Mouse (Mus musculus) embryonic facial prominence, embryonic 11.5 days (tissue): ENCODE results near the gene Dcaf11. TPM values are rescaled to one million over a fixed set of nuclear protein-coding genes. Genes with fewer than 3 reads are reported as not detected.
A peak's percentile ranks its signal among the peaks of the same experiment; 100 is the strongest.

ENCODE experiments used
- ATAC-seq: fragments of 200-750 bp; cut with Nextera tagmentation; replicated peaks from 2 replicates; pipeline ENCODE4 v1.8.0; 2017; ENCODE audit warnings: low read depth; ENCODE audit not compliant: insufficient number of reproducible peaks, low FRiP score, low TSS enrichment
- DNase-seq: peaks from one replicate; pipeline ENCODE4 v3.0.0-alpha.2; 2015; ENCODE audit warnings: low spot score
- H3K27ac ChIP-seq: fragments of 300-500 bp; sonication (generic); replicated peaks from 2 replicates; pipeline ENCODE4 v1.5.1; 2014; ENCODE audit warnings: mild to moderate bottlenecking, low read depth, low read length, control low read depth
- H3K27me3 ChIP-seq: fragments of 300-500 bp; sonication (generic); 2 replicates; pipeline ENCODE4 v1.6.1; 2014; ENCODE audit warnings: mild to moderate bottlenecking, low read length, moderate library complexity, mixed read lengths; ENCODE audit not compliant: control insufficient read depth, insufficient read depth
- H3K36me3 ChIP-seq: fragments of 300-500 bp; sonication (generic); replicated peaks from 2 replicates; pipeline ENCODE4 v1.6.1; 2014; ENCODE audit warnings: low read depth, mild to moderate bottlenecking, low read length, moderate library complexity, mixed read lengths; ENCODE audit not compliant: control insufficient read depth, insufficient read depth
- H3K4me1 ChIP-seq: fragments of 300-500 bp; sonication (generic); 2 replicates; pipeline ENCODE4 v1.6.1; 2014; ENCODE audit warnings: low read length, mixed read lengths; ENCODE audit not compliant: control insufficient read depth, insufficient read depth
- H3K4me2 ChIP-seq: fragments of 300-500 bp; sonication (generic); 2 replicates; pipeline ENCODE4 v1.6.1; 2014; ENCODE audit warnings: low read depth, mild to moderate bottlenecking, control low read depth, low read length, moderate library complexity
- H3K4me3 ChIP-seq: fragments of 300-500 bp; sonication (generic); 2 replicates; pipeline ENCODE4 v1.5.1; 2014; ENCODE audit warnings: low read depth, low read length, control low read depth
- H3K9ac ChIP-seq: fragments of 300-500 bp; sonication (generic); replicated peaks from 2 replicates; pipeline ENCODE4 v1.6.1; 2014; ENCODE audit warnings: mild to moderate bottlenecking, control low read depth, low read length
- H3K9me3 ChIP-seq: fragments of 300-500 bp; sonication (generic); replicated peaks from 2 replicates; pipeline ENCODE4 v1.6.1; 2016; ENCODE audit warnings: mild to moderate bottlenecking, low read length, inconsistent platforms, mixed read lengths; ENCODE audit not compliant: control insufficient read depth
- WGBS: fragments of 180-500 bp; shearing (Covaris S2); extraction: QIAGEN DNeasy Blood & Tissue Kit; methylation state at CpG from one replicate; pipeline ENCODE4 v1.1.7; 2014; 5-methylcytosine and 5-hydroxymethylcytosine counted together
- polyA plus RNA-seq: library from polyadenylated mRNA; unstranded; fragments of >200 nt; fragmentation: Nextera tagmentation; extraction: Ambion mirVana; gene quantifications from 2 replicates; pipeline ENCODE4 v1.2.1, GENCODE M21; 2014

The Dcaf11 gene
- polyA plus RNA-seq, 1 experiment from 2014 or later = 76.6 TPM

DNA sequence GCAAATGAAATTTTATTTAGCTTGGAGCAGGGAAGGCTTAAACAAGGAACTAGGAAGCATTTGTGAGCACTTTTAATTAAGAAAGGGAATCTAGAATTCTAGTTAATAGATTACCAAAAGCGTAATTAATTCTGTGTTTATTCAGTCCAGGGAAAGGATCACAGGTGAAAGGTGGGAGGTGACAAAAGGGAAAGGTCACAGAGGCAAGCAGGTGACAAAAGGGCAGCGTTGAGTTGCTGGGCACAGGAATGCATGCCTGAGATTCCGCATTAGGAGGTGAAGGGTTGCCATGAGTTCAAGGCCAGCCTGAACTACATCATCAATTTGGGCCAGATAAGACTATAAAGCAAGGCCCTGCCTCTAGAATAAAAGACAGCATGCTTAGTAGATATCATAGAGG, 7.7 kb downstream of the Dcaf11 start:
- 85% methylated on average over 3 of the region's 3 CpGs for WGBS
- H3K4me1 ChIP-seq = no peaks in the 10 kb centered on the region
- no peak overlapping the region for H3K9ac ChIP-seq
- no peaks in the 10 kb centered on the region for H3K27me3 ChIP-seq
- no peak overlapping the region for H3K27ac ChIP-seq
- no peaks in the 10 kb centered on the region for H3K9me3 ChIP-seq
- H3K36me3 ChIP-seq = peaks cover 3% of the 10 kb centered on the region
- H3K4me2 ChIP-seq = no peak overlapping the region
- DNase-seq (no peak), ATAC-seq (no peak)
- H3K4me3 ChIP-seq = no peak overlapping the region

DNA sequence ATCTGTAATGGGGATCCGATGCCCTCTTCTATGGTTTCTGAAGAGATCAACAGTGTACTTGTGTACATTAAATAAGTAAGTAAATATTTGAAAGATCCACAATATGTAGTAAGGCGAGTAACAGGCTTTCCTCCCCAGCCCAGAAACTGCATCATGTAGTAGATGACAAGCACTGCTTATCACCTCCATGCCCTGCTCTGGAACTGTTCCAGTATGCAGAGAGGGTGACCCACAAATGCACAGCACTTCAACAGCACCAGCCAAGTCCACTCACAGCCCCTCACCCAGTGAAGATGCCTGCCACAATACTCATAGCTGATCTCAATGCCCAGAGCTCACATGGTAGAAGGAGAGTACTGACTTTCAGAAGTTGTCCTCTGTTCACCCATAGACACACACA, 10.8 kb downstream of the Dcaf11 start:
- ATAC-seq (no peak), DNase-seq (no peak)
- Histone ChIP-seq H3K9me3 (no peaks in the 10 kb centered on the region), H3K27me3 (no peaks in the 10 kb centered on the region), H3K4me3 (no peak overlapping the region), H3K36me3 (peaks cover 3% of the 10 kb centered on the region), H3K9ac (no peak overlapping the region), H3K4me1 (no peaks in the 10 kb centered on the region), H3K4me2 (no peak overlapping the region), H3K27ac (no peak overlapping the region)
- WGBS = 90% methylated on average over 2 of the region's 2 CpGs

DNA sequence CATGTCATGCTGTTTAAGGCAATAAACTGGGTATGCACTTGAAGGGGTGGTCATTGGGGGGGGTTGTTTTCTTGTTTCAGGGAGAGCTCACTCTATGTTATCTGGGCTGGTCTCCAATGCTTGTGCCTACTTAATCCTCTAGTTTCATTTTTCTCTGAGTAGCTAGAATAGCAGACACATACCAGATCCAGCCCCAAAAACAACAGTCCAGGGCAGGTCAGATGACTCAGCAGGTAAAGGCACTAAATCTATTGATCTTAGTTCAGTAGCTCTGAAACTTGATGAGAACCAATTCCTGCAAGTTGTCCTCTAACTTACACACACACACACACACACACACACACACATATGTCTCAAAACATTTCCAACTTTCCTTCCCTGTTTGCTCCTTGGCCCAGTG, 12.0 kb downstream of the Dcaf11 start:
- no peak for DNase-seq
- ATAC-seq = no peak

DNA sequence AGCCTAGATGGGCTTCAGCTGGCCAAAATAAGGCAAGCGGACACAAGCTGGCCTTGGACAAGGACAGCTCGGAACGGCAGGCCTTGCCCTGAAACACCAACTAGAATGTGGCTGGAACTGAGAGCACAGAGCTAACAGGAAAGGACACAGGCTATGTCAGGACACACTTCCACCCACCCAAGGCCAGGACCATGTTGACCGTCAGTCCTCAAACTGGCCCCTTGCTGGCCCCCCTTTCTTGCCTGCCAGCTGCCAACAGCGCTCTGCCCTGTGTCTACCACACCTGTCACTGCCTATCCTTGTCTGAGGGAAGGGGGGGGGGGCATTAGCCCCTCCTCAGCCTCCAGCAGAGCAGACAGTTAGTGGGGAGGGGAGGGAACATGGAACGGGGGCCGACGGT, 15.5 kb downstream of the Dcaf11 start, which contains the start of gene Fitm1:
Gene Fitm1 (plus strand): TSS at position 316 of the 400 bp plus-strand sequence.
- H3K4me2 ChIP-seq = no peak within 1 kb of the TSS
- 68% methylated on average over 8 of the region's 8 CpGs for WGBS
- no peaks in the 10 kb centered on the region for H3K36me3 ChIP-seq
- H3K9me3 ChIP-seq = no peaks in the 10 kb centered on the region
- no peak within 1 kb of the TSS for H3K4me3 ChIP-seq
- no peak within 1 kb of the TSS for H3K27ac ChIP-seq
- DNase-seq (no peak), ATAC-seq (no peak)
- H3K27me3 ChIP-seq = no peaks in the 10 kb centered on the region
- no peak within 1 kb of the TSS for H3K9ac ChIP-seq
- peaks cover 4% of the 10 kb centered on the region; the same call in 1 of the 2 replicates for H3K4me1 ChIP-seq

More for the DNA sequence above, 12.0 kb downstream of the Dcaf11 start:
- H3K9me3 ChIP-seq = no peaks in the 10 kb centered on the region
- H3K36me3 ChIP-seq = no peaks in the 10 kb centered on the region; the same call in 1 of the 2 replicates
- H3K4me1 ChIP-seq = no peaks in the 10 kb centered on the region
- H3K27ac ChIP-seq = no peak overlapping the region
- H3K4me3 ChIP-seq = no peak overlapping the region
- H3K4me2 ChIP-seq = no peak overlapping the region
- no peak overlapping the region for H3K9ac ChIP-seq
- no peaks in the 10 kb centered on the region for H3K27me3 ChIP-seq

DNA sequence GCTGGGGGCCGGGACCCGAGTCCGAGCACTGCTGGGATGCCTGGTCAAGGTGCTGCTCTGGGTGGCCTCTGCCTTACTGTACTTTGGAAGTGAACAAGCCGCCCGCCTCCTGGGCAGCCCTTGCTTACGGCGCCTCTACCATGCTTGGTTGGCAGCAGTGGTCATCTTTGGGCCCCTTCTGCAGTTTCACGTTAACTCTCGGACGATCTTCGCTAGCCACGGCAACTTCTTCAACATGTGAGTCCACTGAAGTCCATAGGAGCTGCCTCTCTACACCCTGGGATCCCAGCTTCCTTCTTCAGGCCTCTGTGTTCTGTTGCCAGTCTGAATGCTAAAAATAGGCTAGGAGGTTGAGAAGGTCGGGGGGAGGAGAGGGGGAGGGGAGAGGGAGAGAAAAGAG, 15.9 kb downstream of the Dcaf11 start:
- H3K27ac ChIP-seq = no peak overlapping the region
- no peak overlapping the region for H3K4me2 ChIP-seq
- H3K9ac ChIP-seq = no peak overlapping the region

DNA sequence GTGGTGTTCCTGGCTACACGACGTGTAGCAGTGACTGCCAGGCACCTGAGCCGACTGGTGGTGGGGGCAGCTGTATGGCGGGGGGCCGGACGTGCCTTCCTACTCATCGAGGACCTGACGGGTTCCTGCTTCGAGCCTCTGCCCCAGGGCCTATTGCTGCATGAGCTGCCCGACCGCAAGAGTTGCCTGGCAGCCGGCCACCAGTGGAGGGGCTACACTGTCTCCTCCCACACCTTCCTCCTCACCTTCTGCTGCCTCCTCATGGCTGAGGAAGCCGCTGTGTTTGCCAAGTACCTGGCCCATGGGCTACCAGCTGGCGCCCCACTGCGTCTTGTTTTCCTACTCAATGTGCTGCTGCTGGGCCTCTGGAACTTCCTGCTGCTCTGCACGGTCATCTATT, 16.6 kb downstream of the Dcaf11 start:
- H3K4me2 ChIP-seq = no peak overlapping the region
- H3K9ac ChIP-seq = no peak overlapping the region
- DNase-seq = no peak
- ATAC-seq = no peak
- H3K36me3 ChIP-seq = no peaks in the 10 kb centered on the region
- 79% methylated on average over 16 of the region's 16 CpGs for WGBS
- no peaks in the 10 kb centered on the region for H3K27me3 ChIP-seq
- H3K4me1 ChIP-seq = peaks cover 4% of the 10 kb centered on the region; the same call in 1 of the 2 replicates
- H3K9me3 ChIP-seq = no peaks in the 10 kb centered on the region
- H3K4me3 ChIP-seq = no peak overlapping the region
- H3K27ac ChIP-seq = no peak overlapping the region

More for the DNA sequence above, 15.9 kb downstream of the Dcaf11 start:
- Histone ChIP-seq H3K9me3 (no peaks in the 10 kb centered on the region), H3K4me1 (peaks cover 4% of the 10 kb centered on the region; the same call in 1 of the 2 replicates), H3K36me3 (no peaks in the 10 kb centered on the region), H3K27me3 (no peaks in the 10 kb centered on the region), H3K4me3 (no peak overlapping the region)
- WGBS = 60% methylated on average over 13 of the region's 13 CpGs
- ATAC-seq = no peak
- no peak for DNase-seq

DNA sequence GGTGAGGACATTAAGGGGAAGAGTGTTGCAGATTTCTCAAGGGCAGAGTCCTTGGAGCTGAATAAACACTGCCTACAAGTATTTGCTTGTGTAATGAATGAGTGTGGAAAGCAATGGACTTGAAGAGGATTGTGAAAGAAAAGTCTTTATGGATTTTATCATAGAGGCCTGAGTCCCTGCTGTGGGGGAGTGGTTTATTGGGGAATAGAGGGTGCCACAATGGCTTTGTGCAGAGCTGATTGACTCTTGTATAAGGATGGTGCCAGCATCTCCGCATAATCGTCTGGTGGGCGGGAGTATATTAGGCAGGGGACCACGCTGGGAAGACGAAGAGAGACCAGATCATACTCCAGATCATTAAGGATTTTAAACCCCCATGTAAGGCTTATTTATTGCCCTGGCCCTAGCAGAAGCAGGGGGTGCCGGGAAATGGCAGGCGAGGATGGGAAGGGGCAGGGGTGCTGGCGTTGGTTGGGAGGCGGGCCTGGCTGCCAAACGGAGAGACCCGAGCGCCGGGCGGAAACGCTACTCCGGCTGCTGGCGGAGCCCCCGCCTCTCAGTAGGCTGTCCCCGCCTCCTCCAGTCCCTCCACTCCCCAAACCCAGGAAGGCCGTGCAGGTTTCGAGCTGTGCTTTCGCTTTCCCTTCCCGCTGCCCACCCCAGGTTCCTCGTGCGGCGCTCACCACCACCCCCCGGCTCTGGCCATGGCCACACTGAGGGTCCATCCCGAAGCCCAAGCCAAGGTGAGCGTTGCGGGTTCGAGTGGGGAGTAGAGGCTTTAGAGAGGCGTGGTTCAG, 18.3 kb downstream of the Dcaf11 start, which contains the start of gene Psme1:
Gene Psme1 (plus strand): TSS at position 253 of the 797 bp plus-strand sequence.
- peak within 1 kb of the TSS; percentile 83 for H3K9ac ChIP-seq
- no peaks in the 10 kb centered on the region for H3K27me3 ChIP-seq
- H3K36me3 ChIP-seq = no peaks in the 10 kb centered on the region
- peak within 1 kb of the TSS; percentile 52 for H3K4me3 ChIP-seq
- no peaks in the 10 kb centered on the region for H3K9me3 ChIP-seq
- peak; percentile 85 for ATAC-seq
- DNase-seq = peak; percentile 86
- H3K4me1 ChIP-seq = peaks cover 4% of the 10 kb centered on the region; the same call in 1 of the 2 replicates
- WGBS = under 1% methylated on average over 31 of the region's 32 CpGs
- H3K27ac ChIP-seq = peak within 1 kb of the TSS; percentile 48; the same call in 1 of the 2 replicates
- peak within 1 kb of the TSS; percentile 81 for H3K4me2 ChIP-seq

DNA sequence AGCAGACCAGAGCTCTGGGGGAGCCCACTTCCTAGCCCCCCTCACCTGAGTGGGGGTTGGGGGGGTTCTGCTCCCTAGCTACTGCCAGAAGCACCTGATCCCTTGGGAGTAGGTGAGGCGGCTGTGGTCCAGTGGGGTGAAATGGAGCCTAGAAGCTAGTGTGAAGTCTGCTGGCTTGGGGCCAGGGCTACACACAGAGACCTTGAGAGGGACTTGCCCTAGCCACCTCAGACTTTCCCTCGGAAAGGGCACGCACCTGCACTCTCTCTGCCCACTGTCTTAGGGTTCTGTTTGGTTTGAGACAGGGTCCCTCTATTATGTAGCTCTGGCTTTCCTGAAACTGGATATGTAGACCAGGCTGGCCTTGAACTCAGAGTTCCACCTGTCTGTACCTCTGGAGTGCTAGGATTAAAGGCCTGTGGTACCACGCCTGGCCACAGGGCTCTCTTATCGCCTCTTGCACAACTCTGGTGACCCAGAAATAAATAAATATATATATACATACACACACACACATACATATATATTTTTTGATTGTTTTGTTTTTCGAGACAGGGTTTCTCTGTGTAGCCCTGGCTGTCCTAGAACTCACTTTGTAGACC, 19.0 kb downstream of the Dcaf11 start:
- no peaks in the 10 kb centered on the region for H3K9me3 ChIP-seq
- H3K27me3 ChIP-seq = no peaks in the 10 kb centered on the region
- no peak for DNase-seq
- H3K4me3 ChIP-seq = peak overlapping the region; percentile 52
- H3K9ac ChIP-seq = peak overlapping the region; percentile 83
- peak overlapping the region; percentile 81 for H3K4me2 ChIP-seq
- peak overlapping the region; percentile 48; the same call in 1 of the 2 replicates for H3K27ac ChIP-seq
- peaks cover 4% of the 10 kb centered on the region; the same call in 1 of the 2 replicates for H3K4me1 ChIP-seq
- peak; percentile 53 for ATAC-seq
- no peaks in the 10 kb centered on the region for H3K36me3 ChIP-seq
- WGBS = 33% methylated on average over 6 of the region's 6 CpGs
